Mouse (Mus musculus) adrenal gland, postnatal 10 days (tissue): ENCODE results near the gene Iffo2. TPM values are rescaled to one million over a fixed set of nuclear protein-coding genes. Genes with fewer than 3 reads are reported as not detected.
A peak's percentile ranks its signal among the peaks of the same experiment; 100 is the strongest.

Experiments
- DNase-seq: peaks from one replicate; pipeline ENCODE4 v3.0.0; 2021; ENCODE audit warnings: mixed read lengths
- total RNA-seq, 2 experiments: library from RNA; stranded (reverse); gene quantifications; 2 replicates each; pipeline ENCODE4 v1.2.3; 2021

Gene Iffo2
- total RNA-seq, 2 experiments from 2014 or later, result 16.4 to 17.5 TPM

- DNase-seq, result no peak
Observed at GRCm38 (mm10) chr4:139532081-139532480, 1.7 kb downstream of the Iffo2 start.

- peak; percentile 34 for DNase-seq
Observed at GRCm38 (mm10) chr4:139535127-139535695, 4.9 kb downstream of the Iffo2 start.

- DNase-seq, result no peak
Observed at GRCm38 (mm10) chr4:139535719-139536118, 5.4 kb downstream of the Iffo2 start.

DNA sequence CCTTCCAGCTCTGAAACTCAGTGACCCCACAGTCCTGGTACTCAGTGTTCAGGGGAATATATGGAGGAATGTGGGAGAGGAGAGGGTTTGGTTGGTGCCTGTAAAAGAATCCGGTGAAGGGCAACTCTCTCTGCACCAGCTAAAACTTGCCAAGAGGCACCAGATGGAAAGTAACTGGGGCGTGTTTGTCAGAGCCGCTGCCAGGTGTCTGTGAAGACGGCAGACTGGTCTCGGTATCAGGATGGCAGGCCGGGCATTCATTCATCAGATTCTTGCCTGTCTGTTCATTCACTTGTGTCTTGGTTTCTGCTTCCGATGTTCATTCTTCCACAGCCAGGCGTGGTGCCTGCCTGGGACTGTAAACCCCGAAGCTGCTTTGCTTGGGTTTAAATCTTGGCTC lies 6.4 kb downstream of the Iffo2 start:
- no peak for DNase-seq

DNA sequence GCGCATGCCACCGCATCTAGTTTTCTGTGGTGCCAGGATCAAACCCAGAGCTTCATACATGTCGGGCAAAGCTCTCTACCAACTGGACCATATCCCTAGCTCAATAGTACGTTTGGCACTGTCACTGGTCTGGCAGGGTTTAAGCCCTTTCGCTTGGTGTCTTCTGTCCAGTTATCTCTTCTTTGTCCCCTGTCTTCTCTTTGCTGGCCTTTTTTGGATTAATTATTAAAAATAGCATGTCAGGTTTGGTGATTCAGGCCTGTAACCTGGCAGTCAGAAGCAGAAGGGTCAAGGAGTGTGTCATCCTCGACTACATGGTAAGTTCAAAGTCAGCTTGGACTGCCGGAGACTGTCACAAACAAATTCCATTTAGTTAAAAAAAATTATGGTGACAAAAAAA lies 10.4 kb downstream of the Iffo2 start:
- no peak for DNase-seq

DNA sequence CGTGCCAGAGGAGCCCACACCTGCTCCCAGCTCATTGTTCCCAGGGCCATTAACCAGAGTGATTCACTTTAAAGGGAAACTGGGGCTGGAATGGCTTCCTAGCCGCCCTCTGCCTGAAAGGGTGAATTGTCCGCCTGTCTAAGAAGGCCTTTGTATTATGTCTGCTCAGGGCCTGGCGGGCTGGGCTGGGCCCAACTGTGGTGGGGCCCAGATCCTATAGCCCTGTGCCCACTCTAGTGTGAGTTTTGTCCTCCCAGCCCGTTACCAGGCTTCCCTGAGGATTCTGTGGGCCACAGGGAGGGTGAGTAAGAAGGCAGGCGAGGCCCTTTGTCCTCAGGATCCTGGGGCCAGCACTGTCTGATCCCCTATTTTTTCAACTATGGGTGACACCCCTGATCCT lies 15.4 kb downstream of the Iffo2 start:
- no peak for DNase-seq

- DNase-seq, result no peak
Observed at GRCm38 (mm10) chr4:139549448-139549847, 19.1 kb downstream of the Iffo2 start.

DNA sequence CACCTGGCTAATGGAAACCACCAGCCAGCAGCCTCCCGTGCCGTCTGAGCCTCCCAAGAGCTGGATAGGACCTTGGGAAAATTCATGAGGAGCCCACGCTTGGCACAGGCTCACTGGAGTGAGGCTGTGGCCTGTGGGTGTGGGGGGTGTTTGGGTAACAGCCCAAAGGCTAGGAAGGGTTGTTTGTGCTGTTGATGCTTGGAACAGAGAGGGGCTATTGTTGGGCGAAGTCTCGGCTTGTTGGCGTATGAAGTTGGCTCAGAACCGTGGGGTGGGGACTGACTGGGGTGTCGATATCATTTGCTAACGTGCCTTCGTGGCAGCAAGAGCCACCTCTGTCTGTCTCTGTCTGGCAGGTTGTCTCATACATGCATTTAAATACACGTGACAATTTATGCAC lies 24.9 kb downstream of the Iffo2 start:
- DNase-seq, result no peak

DNA sequence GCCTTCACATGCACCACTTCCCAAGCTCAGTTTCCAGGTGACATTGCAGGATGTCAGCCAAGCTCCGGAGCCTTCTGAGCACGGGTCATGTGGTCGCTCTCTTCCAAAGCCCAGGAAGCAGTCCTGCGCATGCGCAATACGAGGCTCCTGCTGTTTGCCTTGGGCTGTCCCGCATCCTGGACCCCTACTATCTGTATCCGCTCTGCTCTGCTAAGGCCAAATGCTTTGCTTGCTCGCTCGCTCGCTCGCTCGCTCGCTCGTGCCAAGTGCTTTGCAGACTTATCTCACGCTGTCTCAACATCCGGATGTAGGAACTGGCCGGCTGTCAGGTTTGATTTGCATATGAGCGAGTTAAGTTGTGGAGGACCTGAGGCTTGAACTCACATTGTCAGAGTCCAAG lies 25.6 kb downstream of the Iffo2 start:
- DNase-seq, result peak; percentile 12

DNA sequence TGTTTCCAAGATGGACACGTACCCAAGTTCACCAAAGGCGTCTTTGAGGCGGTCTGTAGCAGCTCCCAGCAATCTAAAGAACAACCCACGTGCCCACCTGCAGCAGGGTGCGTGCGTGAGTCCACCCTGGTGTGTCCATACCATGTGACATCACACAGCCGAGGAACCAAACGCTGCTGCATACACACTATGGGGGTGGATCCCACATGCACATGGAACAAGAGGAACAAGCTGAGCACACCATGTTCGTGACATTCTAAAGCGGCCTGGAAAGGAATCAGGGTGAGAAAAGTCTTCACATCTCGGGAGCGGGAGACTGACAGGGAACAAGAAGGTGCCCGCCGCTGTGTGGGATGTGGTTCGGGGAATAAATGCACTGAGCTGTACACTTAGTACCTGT lies 38.0 kb downstream of the Iffo2 start:
- no peak for DNase-seq

DNA sequence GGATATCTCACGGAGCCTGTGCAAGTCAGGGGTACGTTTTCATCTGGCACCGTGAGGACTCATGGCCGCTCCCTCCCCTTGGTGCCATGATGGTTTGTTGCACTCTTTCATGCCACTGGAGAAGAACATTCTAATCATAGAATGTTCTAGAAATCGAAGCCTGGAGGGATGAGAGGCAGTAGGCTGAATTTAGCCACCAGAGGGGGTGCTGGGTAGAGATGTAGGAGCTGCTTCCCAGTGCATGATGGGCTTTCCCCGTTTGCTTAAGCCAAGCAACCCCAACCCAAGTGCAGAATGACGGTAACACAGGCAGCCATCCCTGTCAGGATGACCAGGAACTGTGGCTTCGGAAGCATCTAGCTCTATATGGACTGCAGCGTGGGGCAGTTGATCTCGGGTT lies 40.4 kb downstream of the Iffo2 start:
- DNase-seq, result no peak

- no peak for DNase-seq
Observed at GRCm38 (mm10) chr4:139572928-139573512, 42.7 kb downstream of the Iffo2 start.

GRCm38 (mm10) chr4:139574156-139574798 lies 43.9 kb downstream of the Iffo2 start:
- peak; percentile 99 for DNase-seq

- DNase-seq, result no peak
Observed at GRCm38 (mm10) chr4:139574799-139575672, 44.7 kb downstream of the Iffo2 start.

- DNase-seq, result no peak
Observed at GRCm38 (mm10) chr4:139575673-139576003, 45.3 kb downstream of the Iffo2 start.

- DNase-seq, result no peak
Observed at GRCm38 (mm10) chr4:139576251-139576880, 46.0 kb downstream of the Iffo2 start.

GRCm38 (mm10) chr4:139577006-139577405 lies 46.7 kb downstream of the Iffo2 start:
- DNase-seq, result no peak

- no peak for DNase-seq
Observed at GRCm38 (mm10) chr4:139578389-139578788, 48.0 kb downstream of the Iffo2 start.

GRCm38 (mm10) chr4:139579003-139579402 lies 48.7 kb downstream of the Iffo2 start:
- no peak for DNase-seq

DNA sequence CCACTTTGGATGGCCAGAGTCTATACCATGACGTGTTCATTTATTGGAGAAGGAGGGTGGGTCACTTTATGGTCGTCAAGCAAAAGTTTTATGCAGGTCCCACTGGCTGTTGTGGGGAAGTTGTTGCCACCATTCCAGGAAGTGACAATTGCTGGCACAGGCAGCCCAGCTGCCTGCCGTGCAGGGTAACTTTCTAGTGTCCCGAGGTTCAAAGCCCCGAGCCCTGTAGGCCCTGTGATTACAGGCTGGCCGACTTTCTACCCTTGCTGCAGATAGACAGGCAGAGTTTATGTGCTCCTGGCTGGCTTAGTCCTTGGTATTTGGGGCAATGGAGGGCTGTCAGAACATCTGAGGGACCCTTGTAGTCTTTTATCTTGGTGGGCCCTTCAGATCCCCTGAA lies 49.1 kb downstream of the Iffo2 start:
- DNase-seq, result no peak

GRCm38 (mm10) chr4:139580663-139581336 lies 50.5 kb downstream of the Iffo2 start:
- DNase-seq, result peak; percentile 68

GRCm38 (mm10) chr4:139581427-139582051 lies 51.2 kb downstream of the Iffo2 start:
- peak; percentile 65 for DNase-seq
